Mouse (Mus musculus) lung, postnatal 0 days (tissue): ENCODE data around the gene Zc3h8.

Source experiments
- CTCF ChIP-seq: IDR thresholded peaks from 2 replicates; pipeline ENCODE4 v1.5.1; 2016; ENCODE audit warnings: antibody characterized with exemption, mild to moderate bottlenecking
- EP300 ChIP-seq: IDR thresholded peaks from 2 replicates; pipeline ENCODE4 v1.6.1; 2016; ENCODE audit warnings: antibody characterized with exemption, mild to moderate bottlenecking, control low read depth

GRCm38 (mm10) chr2:128984746-128985145 lies 40.9 kb upstream of the Zc3h8 start:
- TF ChIP-seq CTCF: no peak
- no peak for TF ChIP-seq EP300
